Mouse (Mus musculus): ENCODE data around the gene Clasp2.
"Not testable (repeated sequence)": the region's sequence is repeated elsewhere in the genome, so short reads cannot be mapped to it uniquely, and the experiment has no call there.

Clasp2 gene

DNA sequence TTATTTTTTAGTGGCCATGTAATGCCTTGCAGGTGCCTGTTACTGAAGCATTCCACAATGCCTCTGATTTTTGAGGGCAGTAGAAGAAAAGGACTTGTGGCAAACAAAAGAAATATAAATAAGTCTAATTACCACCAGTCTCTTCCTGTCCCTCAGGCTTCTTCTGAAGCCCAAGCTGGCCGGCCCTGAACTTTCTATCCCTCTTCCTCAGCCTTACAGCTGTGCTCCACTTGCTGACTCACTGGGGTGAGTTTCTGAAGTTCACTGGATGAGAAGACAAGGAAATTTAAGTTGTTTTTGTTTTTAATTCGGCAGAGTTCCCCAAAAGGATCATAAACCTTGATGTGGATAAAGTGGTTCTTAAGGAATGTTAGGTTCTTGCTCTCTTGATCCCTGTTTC, 74.6 kb downstream of the Clasp2 start:
- DNase-seq (ENCODE audit: low read depth), result no peak

DNA sequence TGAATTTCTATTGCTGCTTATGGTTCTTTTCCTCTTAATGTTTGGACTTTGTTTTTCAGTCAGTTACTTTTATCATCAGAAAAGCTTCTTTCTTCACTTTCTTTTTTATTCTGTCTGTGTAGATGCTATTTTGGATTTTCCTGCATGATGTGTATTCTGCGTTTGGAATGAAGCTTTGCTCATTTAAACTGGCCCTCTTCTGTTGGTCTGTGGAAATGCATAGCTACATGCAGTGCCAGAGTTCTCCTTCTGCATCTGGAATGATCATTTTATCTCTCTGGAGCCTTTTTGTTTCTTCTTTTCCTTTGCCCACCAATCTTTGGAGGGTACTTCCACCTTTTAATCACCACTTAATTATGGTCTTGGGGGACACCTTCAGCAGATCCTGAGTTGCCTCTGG, 80.9 kb downstream of the Clasp2 start:
- no peak for DNase-seq (ENCODE audit: low read depth)

DNA sequence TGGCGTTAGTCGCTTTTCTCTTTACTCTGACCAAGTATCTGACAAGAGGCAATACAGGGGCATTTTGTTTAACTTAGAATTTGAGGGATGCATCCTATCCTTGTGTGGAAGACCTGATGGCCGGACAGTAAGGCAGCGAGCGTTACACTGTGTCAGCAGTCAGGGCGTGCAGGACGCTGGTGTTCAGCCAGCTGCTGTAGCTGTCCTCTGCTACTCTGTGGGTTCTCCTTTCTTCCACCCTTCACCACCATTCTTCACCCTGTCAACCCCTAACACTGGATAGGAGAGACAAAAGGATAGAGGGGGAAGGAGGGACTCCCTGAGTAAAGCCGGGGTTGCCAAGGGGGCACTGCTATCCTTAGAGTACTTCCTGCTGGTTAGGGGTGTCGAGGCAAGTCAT, 87.4 kb downstream of the Clasp2 start:
- no peak for DNase-seq (ENCODE audit: low read depth)

DNA sequence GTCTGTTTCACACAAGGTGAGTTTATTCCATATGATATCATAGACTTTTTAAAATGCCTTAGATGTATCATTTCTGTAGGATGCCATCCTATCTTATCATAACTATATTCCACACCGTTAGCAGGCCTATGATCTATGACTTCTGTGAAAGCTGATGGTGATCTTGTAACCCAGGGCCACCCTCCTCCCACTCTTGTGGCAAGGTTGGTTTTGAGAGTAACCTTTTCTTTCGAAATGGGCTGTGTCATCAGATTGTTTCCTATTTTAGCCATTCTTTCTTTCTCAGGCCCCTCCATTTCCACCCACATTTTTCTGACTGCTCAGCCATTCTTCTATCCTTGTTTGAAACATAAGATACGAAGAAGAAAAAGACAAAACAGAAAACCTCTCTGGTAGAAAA, 88.9 kb downstream of the Clasp2 start:
- no peak for DNase-seq (ENCODE audit: low read depth)

DNA sequence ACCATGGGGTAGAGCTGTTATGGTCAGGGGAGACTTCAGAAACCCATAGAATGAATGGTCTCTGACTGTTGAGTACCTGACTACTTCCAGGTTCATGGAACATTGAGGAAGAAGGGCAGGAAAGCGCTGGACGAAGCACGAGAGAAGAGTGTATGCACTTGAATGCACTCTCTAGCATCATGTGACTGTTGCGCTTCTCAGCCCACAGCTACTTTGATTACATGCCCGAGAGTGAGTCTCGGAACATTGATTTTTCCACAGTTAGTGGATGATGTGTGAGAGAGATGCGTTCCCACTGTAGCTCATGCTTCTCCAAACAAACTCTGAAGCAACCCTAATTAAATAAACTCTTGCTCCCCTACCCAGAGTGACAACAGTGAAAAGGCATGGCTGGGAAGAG, 92.2 kb downstream of the Clasp2 start:
- no peak for DNase-seq (ENCODE audit: low read depth)

DNA sequence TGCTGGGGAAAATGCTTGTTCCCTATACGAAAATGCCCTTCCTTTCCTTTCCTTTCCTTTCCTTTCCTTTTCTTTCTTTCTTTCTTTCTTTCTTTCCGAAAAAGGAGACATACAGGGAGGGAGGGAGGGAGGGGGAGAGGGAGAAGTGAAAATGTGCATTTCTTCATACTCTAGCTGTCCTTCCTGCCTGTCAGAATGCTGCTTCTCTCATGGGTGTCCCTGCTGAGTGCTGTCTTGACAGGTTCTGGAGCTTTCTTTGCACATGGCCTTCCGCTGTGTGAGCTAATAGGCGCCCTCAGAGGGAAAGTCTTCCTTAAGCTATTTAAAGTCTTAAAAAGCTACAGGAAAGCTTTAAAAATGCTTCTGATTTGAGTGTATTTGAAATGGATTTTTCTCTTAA, 95.7 kb downstream of the Clasp2 start:
- no peak for DNase-seq (ENCODE audit: low read depth)

DNA sequence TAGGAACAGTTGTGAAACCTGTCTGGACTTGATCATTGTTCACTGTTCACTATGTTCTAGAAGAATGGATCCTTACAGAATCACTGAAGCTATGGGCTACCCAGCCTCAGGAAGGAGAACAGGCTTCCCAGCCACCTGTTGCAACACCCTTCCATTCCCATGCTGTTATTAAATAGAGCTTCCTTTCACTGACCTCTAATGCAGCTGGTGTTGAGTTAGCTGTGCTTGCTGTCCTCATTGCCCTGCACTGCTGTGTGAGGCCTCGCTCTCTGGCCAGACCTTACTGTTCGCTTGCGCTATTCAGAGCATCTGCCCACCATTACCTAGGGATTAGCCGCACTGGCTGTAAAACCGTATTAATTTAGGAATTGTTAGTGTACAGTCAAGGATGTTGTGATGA, 96.2 kb downstream of the Clasp2 start:
- DNase-seq (ENCODE audit: low read depth), result no peak

DNA sequence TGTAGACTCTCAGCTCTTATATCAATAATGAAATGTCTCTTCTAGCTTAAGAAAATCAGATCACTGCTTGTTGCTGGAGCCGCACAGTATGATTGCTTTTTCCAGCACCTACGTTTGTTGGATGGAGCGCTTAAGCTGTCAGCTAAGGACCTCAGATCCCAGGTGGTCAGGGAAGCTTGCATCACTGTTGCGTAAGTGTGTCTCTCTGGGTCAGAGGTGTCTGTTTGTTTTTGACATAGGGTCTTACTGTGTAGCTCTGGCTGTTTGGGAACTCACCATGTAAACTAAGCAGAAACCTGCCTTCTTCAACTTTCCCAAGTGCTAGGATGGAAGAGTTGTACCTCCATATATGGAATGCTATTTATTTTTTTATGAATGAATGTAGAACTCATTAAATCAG, 102.8 kb downstream of the Clasp2 start:
- no peak for DNase-seq (ENCODE audit: low read depth)

DNA sequence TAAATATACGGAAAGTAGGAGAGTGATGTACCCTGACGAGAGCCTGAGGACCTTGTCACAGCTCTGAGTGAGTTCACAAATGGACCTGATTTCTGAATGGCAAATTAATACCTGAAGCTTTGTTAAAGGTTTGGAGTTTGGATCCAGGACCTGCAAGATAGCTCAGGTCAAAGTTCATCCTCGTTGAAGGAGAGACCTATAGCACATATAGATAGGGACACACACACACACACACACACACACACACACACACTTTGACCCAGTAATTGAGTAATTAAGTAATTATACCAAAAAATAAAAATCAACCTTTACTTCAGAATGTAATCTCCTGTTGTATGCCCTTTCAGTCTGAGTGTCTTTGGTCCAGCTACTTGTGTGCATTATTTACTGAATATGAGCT, 114.2 kb downstream of the Clasp2 start:
- no peak for DNase-seq (ENCODE audit: low read depth)

DNA sequence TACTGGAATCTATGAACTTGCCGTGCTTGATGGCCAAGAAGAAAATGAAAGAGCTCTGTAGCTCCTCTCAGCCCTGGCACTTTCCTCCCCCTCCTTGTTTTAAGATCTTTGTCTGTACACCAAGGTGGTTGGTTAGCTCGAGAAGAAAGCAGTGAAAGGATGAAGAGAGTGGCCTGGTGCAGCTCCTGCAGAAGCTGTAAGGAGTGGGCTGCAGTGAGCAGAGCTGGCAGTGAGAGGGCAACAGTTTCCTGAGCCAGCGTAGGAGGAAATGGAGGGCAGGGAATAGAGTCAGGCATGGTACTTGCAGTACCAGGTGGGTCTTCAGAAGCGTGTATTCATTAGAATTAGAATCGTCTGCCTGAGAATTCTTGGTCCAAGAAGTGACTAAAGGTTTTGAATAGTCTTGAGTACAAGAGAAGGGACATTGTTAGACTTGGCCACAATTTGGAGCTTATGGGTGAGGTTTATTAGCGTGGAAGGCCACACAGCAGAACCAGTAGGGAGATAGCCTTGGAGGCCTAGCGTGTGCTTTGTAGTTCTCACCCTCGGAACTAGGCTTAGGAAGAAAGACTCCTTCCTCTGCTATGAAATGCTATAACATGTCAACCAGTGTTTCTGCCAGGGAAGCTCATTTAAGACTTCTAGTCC, 116.1 kb downstream of the Clasp2 start:
- DNase-seq (ENCODE audit: low read depth), result no peak

DNA sequence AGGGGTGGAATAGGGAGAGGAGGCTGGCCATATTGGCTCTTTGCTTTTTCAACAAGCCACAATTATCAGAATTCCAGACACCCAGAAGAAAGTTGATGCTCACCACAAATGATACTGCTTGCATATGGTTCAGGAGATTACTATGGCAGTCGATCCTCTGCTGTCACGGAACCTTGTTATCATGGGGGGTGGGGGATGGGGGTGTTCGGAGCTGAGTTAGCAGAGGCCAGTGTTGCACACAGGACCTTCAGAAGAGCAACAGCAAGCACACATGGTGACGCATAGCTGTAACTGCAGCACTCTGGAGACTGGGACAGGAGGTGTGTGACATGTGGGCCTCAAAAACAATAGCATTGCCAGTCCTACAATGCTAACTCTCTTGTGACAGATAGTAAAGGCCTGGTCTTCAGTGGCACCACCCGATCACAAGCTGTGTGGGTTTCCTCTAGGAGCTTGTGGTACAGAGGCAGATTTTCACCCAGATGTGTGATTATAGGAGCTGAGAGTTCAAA, 116.7 kb downstream of the Clasp2 start:
- no peak for DNase-seq (ENCODE audit: low read depth)

DNA sequence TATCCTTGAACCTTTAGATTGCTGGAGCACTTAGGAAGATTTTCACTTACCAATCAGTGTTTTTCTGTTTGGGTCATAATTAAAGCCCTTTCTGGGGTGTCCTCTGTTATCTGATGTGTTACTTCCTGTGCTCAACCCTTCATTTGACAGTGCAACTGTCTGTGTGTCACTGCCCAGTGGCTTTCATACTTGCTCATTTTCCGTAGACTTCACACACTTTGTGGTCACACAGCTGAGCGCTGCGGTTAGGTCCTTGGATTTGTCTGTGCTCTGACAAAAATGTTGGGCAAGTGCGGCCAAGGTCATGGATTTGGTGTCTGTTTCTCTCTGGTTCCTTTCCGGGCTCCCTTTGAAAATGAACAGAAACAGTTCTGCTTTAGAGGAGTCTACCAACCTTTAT, 118.1 kb downstream of the Clasp2 start:
- DNase-seq (ENCODE audit: low read depth), result no peak

DNA sequence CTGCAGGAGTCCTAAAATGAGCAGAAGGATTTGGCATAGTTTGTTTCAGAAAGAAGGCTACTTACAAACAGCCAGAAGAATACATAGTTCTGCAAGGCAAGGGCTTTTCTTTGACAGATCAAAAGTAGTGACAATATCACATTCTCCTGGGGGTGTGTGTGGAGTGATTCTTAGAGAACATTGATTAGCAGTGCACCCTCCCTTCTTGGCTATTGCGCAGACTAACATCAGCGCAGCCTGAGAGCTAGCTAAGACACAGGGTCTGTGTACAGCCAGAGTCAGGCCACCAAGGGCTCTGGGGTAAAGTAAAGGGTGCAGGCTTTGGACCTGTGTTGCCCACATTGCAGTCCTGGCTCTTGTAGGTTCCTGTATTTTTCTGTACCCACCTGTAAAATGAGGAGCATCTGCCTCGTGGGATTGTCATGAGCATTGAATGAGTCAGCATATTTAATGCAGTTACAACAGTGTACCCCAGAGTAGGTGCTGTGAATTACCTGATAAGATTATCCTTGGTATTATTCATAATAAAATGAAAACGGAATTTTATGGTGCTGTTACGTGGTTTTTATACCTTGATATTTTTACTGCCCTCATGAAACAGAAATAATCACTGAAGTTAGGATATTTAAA, 122.2 kb downstream of the Clasp2 start:
- no peak for DNase-seq (ENCODE audit: low read depth)

DNA sequence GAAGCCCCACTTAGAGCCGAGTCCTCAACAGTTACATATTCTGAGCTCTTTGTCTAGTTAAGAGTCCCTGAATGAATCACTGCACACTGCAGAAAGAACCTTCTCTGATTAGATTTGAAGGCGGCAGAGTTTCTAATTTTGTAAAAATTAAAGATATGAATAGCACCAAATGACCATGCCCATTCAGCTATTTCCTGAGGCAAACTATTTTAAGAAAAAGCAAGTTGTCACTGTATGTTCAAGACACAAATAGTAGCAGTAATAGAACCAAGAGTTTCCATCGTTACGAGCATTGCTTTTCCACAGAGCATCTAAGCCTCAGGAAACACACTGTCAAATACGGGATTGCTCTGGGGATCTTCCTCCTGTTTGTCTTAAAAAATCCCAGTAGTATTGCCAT, 126.7 kb downstream of the Clasp2 start:
- DNase-seq (ENCODE audit: low read depth), result no peak

DNA sequence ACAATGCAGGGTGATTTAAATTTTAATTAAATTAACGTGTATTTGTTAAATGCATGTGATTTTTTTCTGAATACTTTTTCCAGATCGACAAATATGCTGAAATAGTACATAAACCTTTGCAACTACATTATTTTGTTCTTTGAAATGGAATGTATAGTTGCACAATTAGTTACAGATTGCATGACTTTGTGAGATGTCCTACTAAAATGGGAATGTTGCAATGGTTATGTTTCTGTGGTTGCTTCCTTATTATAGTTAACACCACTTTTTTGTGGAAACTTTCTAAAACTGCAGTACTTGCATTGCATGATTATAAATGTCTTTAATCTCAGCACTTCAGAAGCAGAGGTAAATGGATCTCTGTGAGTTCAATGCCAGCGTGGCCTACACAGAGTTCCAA, 153.6 kb downstream of the Clasp2 start:
- no peak for DNase-seq (ENCODE audit: low read depth)

DNA sequence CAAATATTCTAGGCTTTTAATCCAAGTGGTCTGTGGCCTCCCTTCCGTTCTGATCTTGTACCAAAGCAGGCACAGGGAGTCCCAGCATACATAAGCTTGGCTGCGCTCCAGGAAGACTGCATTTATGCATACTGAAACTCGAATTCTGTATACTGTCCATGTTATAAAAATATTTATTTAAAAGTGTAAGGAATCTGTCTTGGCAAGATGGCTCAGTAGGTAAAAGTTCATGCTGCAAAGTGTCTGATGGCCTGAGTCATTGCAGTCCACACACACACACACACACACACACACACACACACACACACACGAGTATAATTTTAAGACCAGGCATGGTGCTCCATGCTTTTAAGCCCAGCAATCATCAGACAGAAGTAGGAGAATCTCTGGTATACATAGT, 161.9 kb downstream of the Clasp2 start:
- DNase-seq (ENCODE audit: low read depth), result no peak

DNA sequence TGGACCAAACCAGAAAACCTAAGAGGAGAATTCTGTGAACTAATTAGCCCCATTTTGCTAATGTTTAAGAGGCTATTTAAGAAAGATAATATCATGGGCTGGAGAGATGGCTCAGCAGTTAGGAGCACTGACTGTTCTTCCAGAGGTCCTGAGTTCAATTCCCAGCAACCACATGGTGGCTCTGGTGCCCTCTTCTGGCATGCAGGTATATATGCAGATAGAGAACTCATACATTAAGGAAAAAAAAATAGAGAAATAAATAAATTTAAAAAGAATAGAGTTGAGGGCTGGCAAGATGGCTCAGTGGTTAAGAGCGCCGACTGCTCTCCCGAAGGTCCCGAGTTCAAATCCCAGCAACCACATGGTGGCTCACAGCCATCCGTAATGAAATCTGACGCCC, 163.0 kb downstream of the Clasp2 start:
- not testable (repeated sequence) for DNase-seq (ENCODE audit: low read depth)

DNA sequence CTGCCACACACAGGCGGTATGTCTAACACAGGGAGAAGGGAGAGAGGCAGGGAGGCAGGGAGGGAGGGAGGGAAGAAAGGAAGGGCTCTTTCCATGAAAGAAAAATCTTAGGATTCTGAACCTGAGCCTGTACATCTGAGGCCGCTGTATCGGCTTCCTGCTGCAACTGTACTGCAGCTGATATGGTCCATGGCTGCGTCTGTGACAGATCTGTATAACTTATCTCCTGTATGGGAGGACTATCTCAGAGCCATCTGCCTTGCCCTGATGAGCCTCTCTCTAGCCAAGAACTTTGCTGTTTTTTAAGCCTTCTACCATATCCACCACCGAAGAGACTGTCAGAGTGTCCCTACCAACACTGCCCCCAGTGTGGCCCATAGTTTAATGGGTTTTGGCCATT, 174.5 kb downstream of the Clasp2 start:
- DNase-seq (ENCODE audit: low read depth), result no peak

DNA sequence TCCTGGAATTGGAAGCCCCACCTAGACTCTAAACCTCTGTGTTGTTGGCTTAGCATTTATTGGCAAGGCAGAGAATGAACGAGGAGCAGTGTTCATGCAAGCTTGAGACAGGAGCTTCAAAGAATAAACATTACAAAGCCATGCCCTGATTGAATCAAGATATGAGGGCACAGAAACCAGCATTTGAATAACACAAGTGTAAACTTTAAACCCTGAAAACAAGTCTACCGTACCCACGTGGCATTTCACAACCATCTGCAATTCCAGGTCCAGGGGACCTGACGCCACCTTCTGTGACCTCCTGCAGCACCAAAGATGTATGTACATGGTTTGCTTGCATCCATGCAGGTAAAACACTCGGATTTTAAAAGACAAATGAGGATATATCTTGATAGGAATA, 181.4 kb downstream of the Clasp2 start:
- no peak for DNase-seq (ENCODE audit: low read depth)

DNA sequence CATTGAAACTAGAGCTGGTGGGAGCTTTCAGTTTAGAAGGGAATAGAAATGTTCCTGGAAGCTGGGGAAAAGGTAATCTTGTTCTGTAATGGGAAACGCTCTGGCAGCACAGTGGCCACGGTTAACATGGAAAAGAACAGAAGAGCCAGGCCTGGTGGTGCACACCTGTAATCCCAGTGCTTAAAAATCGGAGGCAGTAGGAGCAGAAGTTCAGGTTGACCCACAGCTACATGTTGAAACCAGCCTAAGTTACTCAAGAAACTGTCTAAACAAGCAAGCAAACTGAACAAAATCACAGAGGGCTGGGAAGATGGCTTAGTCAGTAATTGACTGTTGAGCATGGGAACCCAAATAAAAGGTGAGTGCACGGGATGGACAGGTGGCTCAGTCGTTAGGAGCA, 183.6 kb downstream of the Clasp2 start:
- no peak for DNase-seq (ENCODE audit: low read depth)

DNA sequence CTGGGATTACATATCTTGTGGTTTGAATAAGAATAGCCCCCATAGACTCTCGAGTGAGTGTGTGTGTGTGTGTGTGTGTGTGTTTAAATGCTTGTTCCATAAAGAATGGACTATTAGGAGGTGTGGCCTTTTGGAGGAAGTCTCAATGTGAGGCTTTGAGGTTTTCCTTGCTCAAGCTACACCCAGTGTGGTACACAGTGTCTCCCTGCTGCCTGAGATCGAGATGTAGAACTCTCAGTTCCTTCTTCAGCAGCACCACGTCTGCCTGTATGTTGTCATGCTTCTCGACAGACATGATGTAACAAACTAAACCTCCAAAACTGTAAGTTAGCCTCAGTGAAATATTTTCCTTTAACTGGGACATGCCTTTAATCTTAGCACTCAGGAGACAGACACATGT, 187.3 kb downstream of the Clasp2 start:
- no peak for DNase-seq (ENCODE audit: low read depth)

DNA sequence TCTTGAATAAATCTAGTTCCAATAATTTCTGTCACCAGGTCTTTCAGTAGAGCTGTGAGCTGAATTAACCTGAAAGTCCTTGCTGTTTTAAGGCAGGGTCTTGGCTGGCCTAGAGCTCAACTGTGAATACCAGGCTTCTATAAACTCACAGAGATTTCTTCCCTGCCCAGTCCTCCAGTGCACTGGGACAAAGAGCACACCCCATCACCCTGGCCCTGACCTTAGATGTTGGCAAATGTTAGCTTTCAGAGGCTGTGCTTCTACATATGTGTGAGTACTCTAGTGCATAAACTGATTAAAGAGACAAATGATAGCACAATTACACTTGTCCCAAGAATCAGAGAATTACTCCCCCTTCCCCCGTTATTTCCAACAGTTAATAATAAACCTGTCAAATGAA, 188.4 kb downstream of the Clasp2 start:
- DNase-seq (ENCODE audit: low read depth), result no peak

DNA sequence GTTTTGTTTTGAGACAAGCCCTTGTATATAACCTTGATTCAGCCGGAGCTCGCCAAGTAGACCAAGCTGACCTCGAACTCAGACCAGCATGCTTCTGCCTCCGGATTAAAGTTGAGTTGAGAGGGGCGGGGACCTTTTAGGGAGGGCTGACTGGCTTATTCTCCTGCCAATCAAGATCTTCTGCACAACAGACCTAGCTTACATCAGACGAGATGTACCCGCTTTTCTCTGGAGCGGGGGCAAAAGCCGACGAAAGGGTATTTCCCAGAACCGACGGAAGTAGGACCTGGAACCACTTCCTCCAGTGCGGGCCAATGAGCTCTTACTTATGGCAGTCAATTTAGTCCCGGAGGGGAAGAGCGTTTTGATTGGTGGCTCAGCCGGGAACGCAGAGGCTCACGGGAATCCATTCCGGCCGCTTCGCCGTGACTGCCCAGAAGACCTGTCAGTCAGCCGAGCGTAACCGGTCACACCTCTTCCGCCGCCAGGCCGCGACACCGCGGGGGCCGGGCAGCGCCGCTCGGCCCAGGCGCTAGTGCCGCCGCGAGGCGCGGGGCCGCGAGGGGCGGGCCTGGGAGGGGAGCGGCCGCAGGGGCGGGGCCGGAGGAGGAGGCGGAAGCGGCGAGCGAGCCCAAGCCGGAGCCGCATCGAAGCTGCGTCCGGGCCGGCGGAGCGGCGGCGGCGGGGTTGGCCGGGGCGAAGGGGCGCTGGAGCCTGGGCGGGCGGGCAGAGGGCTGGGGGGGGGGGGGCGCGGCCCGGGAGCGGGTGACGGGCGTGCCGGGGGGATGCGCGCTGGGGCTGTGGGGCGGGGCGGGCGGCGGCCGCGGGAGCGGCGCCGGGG, 189.5 kb downstream of the Clasp2 start, which contains the start of gene Ubp1:
Gene Ubp1, plus strand, starts transcription at position 401 of the 841 bp plus-strand sequence.
- DNase-seq (ENCODE audit: low read depth), result peak; percentile 100

Measured in fibroblast of lung, adult 2 months (primary cell).